Mouse (Mus musculus) urinary bladder, postnatal 25 days (tissue): ENCODE measurements around the gene Cabp1.

Experiments
- DNase-seq: peaks from one replicate; pipeline ENCODE4 v3.0.0; 2022; ENCODE audit warnings: low spot score

The Cabp1 gene

DNA sequence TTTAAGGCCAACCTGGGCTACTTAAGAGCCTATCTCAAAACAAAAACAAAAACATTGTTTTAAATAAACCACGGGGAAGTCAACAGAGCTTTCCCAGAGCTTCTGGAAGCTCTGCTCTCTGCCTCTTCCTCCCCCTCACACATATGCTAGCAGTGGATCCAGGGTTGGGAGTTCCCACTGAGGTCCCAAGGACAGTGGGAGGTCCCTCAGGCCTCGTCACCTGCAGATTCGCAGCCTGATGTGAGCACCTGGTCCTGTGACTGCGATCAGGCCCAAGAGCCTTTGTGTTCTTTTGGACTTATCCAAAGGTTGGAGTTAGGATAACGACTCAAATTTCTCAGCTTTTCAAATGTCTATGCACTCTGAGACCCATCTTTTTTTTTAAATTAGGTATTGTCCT lies 14.4 kb upstream of the Cabp1 start:
- no peak for DNase-seq

DNA sequence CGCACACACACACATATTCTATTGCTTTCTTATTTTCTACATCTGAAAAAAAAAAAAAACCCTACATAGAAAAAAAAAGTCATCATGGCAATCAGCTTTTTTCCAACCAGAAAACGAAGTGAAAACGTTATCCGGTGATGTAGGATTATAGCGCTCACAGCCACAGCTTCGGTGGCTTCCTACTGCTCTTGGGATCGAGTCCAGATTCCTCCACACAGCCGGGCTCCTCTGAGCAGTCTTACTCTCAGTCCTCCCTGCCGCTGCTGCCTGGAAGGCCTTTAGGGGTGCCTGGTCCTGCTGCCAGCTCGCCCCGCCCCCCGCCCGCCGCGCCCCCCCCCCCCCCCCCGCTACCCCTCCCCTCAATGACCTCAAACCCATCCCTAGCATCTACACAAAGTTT lies 13.7 kb upstream of the Cabp1 start:
- DNase-seq: no peak

DNA sequence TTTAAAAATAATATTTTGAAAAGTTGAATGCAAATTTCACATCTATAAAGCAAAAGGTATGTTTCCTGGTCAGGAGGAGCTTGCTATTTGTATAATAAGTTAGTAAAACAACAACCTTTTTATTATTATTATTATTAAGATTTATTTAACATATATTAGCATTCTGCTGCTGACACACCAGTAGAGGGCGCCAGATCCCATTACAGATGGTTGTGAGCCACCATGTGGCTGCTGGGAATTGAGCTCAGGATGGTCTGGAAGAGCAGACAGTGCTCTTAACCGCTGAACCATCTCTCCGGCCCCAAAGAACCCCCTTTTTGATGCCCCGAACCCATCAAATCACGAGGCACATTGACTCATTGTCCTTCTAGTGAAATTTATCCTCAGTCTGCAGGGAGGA lies 13.1 kb upstream of the Cabp1 start:
- DNase-seq: no peak

- no peak for DNase-seq
These were observed 10.6 kb upstream of the Cabp1 start for GRCm38 (mm10) chr5:115204562-115205311.

- no peak for DNase-seq
These were observed 9.8 kb upstream of the Cabp1 start for GRCm38 (mm10) chr5:115203735-115204561.

GRCm38 (mm10) chr5:115194626-115195221 lies 543 bp upstream of the Cabp1 start:
- no peak for DNase-seq

- DNase-seq: peak; percentile 67
These were observed 955 bp downstream of the Cabp1 start for GRCm38 (mm10) chr5:115193226-115193625.

- DNase-seq: no peak
These were observed 1.4 kb downstream of the Cabp1 start for GRCm38 (mm10) chr5:115192828-115193195.

DNA sequence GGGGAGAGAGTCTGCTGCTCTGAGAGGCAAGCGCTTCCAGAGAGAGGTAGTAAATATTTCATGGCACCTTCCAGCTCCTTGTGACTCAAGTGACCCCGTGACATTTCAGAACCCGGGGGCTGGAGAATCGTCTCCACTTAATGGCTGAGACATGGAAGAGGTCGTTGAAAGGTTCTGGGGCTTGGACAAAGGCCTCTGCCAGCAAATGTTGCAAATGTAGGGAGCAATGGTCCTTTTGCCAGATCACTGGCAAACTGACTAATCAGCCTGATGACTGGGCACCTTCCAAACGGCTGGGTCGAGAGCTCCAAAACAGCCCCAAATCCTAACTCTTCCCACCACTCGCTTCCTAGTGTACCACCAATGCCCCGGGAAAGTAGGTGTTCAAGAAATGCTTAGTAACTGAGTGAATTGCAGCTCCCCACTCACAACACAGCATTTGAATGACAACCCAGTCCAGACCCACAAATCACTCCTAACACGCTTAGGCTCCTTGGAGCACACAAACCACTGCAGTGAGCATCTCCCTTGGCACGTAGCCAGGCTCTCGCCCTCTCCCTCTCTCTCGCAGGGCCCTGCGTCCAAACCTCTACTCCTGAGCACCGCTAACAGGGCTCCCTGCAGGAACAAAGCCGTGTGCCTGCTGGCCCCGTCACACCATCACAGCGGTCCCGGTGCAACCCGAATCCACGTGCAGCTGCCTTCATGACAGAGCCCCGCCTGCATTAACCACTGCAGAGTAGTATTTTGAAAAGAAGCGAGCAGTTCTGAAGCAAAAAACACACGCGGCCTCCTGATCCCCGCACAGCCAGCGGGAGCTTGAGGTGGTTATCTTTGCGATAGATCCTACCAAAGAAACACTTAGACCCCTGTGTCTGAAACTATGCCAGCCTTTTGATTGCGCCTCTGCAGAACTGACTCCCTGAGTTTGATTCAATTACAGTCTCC lies 2.0 kb downstream of the Cabp1 start:
- DNase-seq: no peak

GRCm38 (mm10) chr5:115190081-115190480 lies 4.1 kb downstream of the Cabp1 start:
- DNase-seq: no peak

DNA sequence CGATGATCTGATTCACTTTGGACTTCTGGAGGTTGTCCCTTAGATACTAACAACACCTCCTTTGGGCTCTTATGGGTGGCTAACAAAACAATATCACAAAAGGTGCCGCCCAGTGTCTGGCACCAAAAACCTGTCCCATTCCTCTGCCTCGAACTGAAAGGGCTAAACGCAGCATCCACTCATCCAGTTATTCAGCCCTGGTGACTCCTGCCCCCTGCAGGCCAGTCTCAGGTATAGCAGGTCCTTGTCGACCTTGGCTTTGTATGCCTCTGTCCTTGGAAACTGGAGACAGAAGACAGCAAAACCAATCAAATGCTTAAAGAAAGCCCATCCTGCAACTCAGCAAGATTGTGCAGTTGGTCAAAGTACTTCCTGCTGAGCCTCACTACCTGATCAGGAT lies 5.4 kb downstream of the Cabp1 start:
- no peak for DNase-seq

- DNase-seq: peak; percentile 98
These were observed 6.7 kb downstream of the Cabp1 start for GRCm38 (mm10) chr5:115187188-115188131.

- no peak for DNase-seq
These were observed 7.7 kb downstream of the Cabp1 start for GRCm38 (mm10) chr5:115186371-115187073.

- peak; percentile 53 for DNase-seq
These were observed 9.5 kb downstream of the Cabp1 start for GRCm38 (mm10) chr5:115184726-115185125.

GRCm38 (mm10) chr5:115183482-115183881 lies 10.7 kb downstream of the Cabp1 start:
- DNase-seq: no peak

DNA sequence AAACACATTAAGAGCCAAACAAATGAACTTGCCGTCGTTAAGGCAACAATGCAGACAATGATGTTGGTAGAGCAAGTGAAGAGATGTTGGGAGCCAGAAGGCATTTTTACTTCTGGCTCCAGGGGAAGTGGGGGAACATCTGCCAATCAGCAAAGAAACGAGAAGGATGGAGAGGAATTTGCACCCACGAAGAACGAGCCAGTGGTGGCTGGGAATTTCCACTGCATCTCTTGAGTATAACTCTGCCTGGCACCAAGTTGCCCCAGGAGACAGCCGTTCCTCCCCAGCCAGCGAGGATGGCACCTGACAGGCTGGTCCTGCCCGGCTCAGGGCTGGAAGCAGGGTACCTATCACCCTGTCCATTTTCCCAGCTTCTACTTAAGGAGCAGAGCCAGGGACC lies 11.3 kb downstream of the Cabp1 start:
- no peak for DNase-seq

DNA sequence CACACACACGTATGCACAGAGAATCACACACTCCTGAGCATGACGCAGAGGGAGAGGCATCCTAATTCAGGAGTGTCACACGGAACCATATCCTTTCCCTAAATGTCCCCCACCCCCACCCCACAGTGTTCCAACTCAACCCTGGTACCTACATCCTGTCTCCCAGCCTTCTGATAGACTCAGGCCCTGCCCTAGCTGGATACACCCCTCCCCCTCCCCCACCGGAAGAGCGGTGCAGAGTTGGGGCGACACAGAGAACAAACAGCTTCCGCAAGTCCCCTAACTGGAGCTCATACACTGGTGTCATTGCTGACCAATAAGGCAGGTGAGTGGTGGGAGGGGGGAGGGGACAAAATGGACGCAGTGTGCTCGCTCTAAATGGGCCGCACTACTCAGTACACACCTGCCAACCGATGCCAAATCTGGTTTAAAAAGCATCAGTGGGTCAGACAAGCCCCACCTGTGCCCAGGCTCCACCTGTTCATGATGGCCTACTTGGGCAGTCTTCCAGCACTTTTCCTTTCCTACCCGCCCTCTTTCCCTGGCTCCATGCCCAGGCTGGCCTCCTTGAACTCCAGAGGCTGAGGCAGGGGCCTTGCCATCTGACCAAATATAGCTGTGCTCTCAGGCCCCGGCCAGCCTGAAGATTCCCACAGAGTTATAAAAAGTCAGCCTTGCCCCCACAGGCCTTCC lies 12.8 kb downstream of the Cabp1 start:
- DNase-seq: no peak

DNA sequence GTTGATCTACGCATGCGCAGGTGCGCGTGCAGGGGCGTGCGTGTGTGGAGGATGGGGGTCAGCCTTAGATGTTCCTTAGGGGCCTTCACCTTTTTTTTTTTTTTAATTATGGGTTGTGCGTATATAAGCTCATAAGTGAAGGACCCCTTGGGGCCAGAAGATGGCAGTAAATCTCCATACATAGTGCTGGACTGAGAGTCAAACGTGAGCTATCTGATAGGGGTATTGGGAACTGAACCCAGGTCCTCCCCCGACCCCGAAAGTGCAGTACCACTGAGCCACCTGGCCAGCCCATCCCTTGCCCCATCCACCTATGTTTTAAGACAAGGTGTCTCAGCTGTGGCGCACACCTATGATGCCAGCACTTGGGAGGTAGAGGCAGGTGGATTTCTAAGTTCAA lies 14.6 kb downstream of the Cabp1 start:
- DNase-seq: no peak

GRCm38 (mm10) chr5:115177866-115178265 lies 16.3 kb downstream of the Cabp1 start:
- no peak for DNase-seq

DNA sequence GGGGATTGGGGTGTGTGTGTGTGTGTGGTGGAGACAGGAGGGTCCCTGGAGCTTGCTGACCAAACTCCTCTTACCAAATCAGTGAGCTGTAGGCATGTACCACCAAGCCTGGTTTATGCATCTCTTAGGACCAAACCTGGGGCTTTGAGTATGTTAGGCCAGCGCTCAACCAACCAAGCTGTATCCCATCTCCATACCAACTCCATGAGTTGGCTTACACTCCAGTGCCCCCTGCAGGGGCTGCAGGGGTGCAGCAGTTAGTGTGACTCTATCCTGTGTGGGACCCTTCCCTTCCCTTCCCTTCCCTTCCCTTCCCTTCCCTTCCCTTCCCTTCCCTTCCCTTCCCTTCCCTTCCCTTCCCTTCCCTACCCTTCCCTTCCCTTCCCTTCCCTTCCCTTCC lies 19.6 kb downstream of the Cabp1 start:
- no peak for DNase-seq
